Mouse (Mus musculus) cerebellum, postnatal 10 days (tissue): ENCODE results near the gene Erc2.

Source experiments
- DNase-seq, 2 experiments: peaks; one replicate each; pipeline ENCODE4 v3.0.0; 2021; ENCODE audit warnings: mixed read lengths in 2 of 2

The Erc2 gene

DNA sequence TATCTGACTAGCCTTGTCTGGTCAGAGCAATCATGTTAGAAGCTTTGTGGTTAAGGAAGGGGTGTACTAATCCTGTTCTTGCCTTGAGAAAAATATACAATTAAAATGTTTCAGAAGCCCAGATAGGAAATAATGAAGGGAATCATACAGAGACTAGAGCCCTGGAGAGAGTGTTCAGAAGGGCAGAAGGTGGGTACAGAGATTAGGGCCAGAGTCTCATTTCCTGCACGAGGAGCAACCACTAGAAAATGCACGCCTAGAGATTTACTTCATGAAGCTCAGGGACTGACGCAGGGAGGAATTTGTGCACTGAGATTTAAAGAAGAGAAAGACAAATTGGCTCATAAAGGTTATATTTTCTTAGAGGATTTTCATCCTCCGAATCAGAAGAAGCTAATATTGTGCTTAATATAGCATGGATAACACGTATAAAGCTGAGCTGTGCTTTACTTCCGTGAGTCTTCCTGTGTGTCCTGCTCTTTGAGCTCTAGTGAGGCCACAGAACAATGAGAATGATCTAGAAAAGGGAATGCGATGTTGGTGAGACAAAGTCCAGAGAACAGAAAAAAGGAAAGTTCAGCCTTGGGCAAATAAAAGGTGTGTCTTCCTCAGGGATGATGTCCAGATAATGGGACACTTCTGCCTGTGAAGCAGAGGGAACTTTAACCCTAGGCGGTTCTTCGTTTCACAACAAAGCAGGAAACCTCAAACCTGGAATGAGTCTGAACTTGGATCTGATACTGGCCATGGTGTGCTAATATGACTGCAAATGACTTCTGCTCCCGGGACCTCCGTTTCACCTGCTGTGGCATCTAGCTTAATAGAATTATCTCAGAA, 45.0 kb downstream of the Erc2 start:
- no peak for DNase-seq

GRCm38 (mm10) chr14:27668151-27668550, 45.9 kb downstream of the Erc2 start:
- no peak for DNase-seq

- no peak for DNase-seq
These were observed 47.7 kb downstream of the Erc2 start for GRCm38 (mm10) chr14:27669939-27670338.

- no peak for DNase-seq
These were observed 50.5 kb downstream of the Erc2 start for GRCm38 (mm10) chr14:27672761-27673160.

GRCm38 (mm10) chr14:27674096-27674495, 51.9 kb downstream of the Erc2 start:
- no peak for DNase-seq

DNA sequence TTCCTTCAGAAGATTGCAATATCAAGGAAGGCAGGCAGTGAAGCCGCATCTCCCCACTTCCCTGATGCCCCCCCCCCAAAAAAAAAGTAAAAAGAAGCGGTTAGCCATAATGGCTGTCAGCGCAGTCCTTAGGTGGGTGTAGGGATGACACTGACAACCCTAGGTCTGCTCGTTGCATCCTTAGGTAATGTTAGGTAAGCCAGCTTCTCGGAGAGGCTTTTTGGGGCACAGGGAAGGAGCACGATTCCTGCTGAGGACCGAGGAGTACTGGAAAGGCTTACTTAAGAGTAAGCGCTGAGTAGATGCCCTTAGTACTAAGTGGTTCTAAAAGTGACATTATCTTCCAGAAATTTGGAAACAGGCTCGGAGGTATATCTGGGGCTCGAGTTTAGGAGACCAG, 52.3 kb downstream of the Erc2 start:
- DNase-seq, result no peak

- DNase-seq, result no peak
These were observed 52.8 kb downstream of the Erc2 start for GRCm38 (mm10) chr14:27675071-27675470.

- DNase-seq, result no peak
These were observed 60.3 kb downstream of the Erc2 start for GRCm38 (mm10) chr14:27682368-27683052.

- DNase-seq, result peak; percentile 98
These were observed 73.6 kb downstream of the Erc2 start for GRCm38 (mm10) chr14:27695781-27696180.

GRCm38 (mm10) chr14:27717364-27717763, 95.1 kb downstream of the Erc2 start:
- no peak for DNase-seq

GRCm38 (mm10) chr14:27719601-27720000, 97.4 kb downstream of the Erc2 start:
- DNase-seq, result no peak

GRCm38 (mm10) chr14:27720944-27721343, 98.7 kb downstream of the Erc2 start:
- no peak for DNase-seq

DNA sequence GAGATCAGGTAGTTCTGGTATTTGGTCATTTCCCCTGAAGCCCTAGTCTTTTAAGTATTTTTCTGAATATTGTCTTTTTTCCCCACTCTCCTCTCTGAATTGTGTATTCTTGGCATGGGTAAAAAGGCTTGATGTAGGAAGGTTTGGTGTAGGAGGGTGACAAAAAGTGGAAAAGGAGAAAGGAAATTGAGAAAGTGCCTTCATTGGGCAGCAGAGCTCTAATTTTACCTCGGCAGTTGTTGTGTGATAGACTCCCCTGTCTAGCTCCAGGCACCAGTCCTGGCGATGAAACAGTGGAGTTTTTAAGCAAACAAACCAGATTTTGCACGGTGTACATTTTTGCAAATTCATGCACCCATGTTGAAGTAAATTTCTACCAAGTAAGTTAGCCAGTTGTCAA, 99.5 kb downstream of the Erc2 start:
- DNase-seq, result no peak

DNA sequence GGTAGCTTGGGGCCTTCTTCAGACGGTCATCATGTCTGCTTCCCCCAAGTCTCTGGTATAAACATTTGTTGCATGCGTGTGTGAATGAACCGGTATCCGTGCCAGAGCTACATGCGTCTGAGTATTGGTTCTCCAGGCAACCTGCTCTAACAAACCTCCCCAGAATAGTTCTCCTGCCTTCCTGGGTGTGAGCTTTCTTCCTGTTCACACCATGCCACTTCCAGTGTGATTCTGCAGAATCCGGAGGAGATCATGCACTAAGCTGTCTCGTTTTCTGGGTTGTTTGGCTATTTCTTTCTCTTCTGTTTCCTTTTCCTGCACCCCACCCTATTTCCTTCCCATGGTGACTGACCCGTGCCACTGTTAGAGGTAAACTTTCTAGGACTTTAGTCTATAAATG, 105.3 kb downstream of the Erc2 start:
- no peak for DNase-seq

GRCm38 (mm10) chr14:27731086-27731485, 108.9 kb downstream of the Erc2 start:
- DNase-seq, result peak in 1 of 2 experiments; percentile 21

DNA sequence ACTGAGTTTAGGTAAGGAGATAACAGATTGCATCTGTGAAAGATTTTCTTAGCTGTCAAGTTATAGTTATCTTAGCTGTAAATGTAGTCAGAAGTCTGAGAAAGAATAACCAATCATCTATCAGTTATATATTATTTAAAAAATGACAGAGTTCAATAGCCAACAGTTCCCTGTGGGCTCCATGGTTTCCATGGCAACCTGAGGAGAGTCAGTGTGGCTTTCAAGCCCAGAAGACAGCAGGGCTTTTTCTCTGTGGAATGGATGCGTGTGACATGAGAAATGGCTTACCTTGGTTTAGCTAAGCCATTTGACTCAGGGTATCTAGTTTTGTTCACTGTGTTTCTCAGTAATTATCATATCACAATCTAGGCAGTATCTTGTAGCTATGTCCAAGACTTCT, 117.2 kb downstream of the Erc2 start:
- DNase-seq, result peak; percentile 46 to 48

GRCm38 (mm10) chr14:27741248-27741916, 119.2 kb downstream of the Erc2 start:
- peak; percentile 84 to 85 for DNase-seq

GRCm38 (mm10) chr14:27754340-27754739, 132.1 kb downstream of the Erc2 start:
- DNase-seq, result no peak

DNA sequence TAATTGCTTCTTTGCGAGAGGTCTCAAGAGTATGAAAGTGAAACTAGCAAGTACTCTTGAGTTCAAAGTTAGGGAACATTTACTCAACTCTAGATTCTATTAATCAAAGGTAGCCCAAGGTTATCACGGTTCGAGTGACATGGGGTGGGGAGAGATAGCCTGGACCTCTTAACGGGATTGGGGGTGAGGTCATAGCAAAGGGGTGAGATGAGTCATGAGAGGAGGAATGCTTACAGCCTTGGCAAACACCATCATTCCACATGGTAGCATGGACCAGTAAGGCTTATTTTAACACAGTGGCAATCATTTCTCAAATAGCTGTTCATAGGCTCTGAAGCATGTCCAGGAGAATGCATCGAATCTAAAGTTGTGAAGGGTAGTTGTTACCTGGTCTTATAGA, 134.7 kb downstream of the Erc2 start:
- no peak for DNase-seq

- DNase-seq, result peak; percentile 42 to 52
These were observed 136.0 kb downstream of the Erc2 start for GRCm38 (mm10) chr14:27758230-27758629.

- DNase-seq, result no peak
These were observed 136.9 kb downstream of the Erc2 start for GRCm38 (mm10) chr14:27759069-27759628.

DNA sequence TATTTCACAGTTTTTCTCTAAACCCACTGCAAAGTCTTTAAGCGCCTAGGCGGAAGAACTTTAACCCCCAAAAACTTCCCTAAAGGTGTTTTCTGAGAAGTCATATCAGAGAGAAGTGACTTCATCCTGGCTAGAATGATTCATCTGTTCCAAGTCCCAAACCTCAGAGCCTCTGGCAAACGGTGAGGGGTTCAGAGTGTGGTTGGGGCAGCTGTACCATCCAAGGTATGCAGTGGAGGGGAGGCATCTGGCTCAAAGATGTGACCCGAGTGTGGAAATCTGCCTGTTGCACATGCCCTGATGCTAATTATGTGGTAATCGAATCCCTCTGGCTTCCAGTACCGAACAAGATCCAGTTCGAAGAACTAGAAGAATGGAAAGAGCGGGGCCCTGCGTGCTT, 137.8 kb downstream of the Erc2 start:
- no peak for DNase-seq

- DNase-seq, result no peak
These were observed 153.1 kb downstream of the Erc2 start for GRCm38 (mm10) chr14:27775367-27775766.
